Mouse (Mus musculus) limb, embryonic 10.5 days (tissue): ENCODE data around the gene Hps6. TPM values are rescaled to one million over a fixed set of nuclear protein-coding genes. Genes with fewer than 3 reads are reported as not detected.

Source experiments
- DNase-seq: peaks from one replicate; pipeline ENCODE4 v3.0.0-alpha.2; 2017; ENCODE audit warnings: low spot score
- H3K27ac ChIP-seq: fragments of 300-500 bp; sonication (generic); 2 replicates; pipeline ENCODE4 v1.5.1; 2016; ENCODE audit warnings: mild to moderate bottlenecking
- H3K27me3 ChIP-seq: fragments of 300-500 bp; sonication (generic); 2 replicates; pipeline ENCODE4 v1.6.1; 2016; ENCODE audit warnings: low read depth, mild to moderate bottlenecking; ENCODE audit not compliant: poor library complexity, severe bottlenecking
- H3K36me3 ChIP-seq: fragments of 300-500 bp; sonication (generic); 2 replicates; pipeline ENCODE4 v1.6.1; 2016; ENCODE audit warnings: mild to moderate bottlenecking, moderate library complexity
- H3K4me1 ChIP-seq: fragments of 300-500 bp; sonication (generic); 2 replicates; pipeline ENCODE4 v1.6.1; 2016
- H3K4me3 ChIP-seq: fragments of 300-500 bp; sonication (generic); 2 replicates; pipeline ENCODE4 v1.5.1; 2016; ENCODE audit warnings: mild to moderate bottlenecking, moderate library complexity
- H3K9me3 ChIP-seq: fragments of 300-500 bp; sonication (generic); replicated peaks from 2 replicates; pipeline ENCODE4 v1.6.1; 2016; ENCODE audit warnings: mild to moderate bottlenecking
- WGBS: fragments of 180-500 bp; shearing (Covaris S2); methylation state at CpG from one replicate; pipeline ENCODE4 v1.1.7; 2016; 5-methylcytosine and 5-hydroxymethylcytosine counted together
- polyA plus RNA-seq: library from polyadenylated mRNA; unstranded; fragments of >200 nt; fragmentation: Nextera tagmentation; extraction: Ambion mirVana; gene quantifications from 2 replicates; pipeline ENCODE4 v1.2.1, GENCODE M21; 2016

Hps6 gene
- polyA plus RNA-seq, 1 experiment from 2014 or later = 5.3 TPM

DNA sequence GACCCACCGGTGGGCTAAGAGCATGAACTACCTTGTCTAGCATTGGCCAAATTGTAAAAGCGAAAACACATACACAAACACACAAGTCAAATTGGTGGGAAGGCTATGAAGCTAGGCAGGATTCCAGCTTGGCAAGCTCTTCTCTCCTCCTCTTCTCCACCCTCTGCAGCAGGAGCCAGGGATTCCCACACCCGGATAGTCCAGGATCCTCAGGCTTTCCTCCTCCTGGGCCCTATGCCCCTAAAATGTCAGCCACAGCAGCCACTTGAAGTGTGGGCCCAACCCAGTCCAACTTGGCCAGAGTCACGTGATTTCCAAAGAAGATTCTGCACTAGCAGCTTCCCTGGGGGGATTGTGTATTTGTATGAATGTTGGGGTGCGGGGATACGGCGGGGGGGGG lies 40.1 kb downstream of the Hps6 start:
- Histone ChIP-seq H3K4me3 (peak overlapping the region; percentile 96), H3K27me3 (no peaks in the 10 kb centered on the region), H3K9me3 (no peaks in the 10 kb centered on the region), H3K4me1 (peaks cover 79% of the 10 kb centered on the region), H3K36me3 (no peaks in the 10 kb centered on the region), H3K27ac (peak overlapping the region; percentile 97)
- 75% methylated on average over 7 of the region's 7 CpGs for WGBS
- no peak for DNase-seq

DNA sequence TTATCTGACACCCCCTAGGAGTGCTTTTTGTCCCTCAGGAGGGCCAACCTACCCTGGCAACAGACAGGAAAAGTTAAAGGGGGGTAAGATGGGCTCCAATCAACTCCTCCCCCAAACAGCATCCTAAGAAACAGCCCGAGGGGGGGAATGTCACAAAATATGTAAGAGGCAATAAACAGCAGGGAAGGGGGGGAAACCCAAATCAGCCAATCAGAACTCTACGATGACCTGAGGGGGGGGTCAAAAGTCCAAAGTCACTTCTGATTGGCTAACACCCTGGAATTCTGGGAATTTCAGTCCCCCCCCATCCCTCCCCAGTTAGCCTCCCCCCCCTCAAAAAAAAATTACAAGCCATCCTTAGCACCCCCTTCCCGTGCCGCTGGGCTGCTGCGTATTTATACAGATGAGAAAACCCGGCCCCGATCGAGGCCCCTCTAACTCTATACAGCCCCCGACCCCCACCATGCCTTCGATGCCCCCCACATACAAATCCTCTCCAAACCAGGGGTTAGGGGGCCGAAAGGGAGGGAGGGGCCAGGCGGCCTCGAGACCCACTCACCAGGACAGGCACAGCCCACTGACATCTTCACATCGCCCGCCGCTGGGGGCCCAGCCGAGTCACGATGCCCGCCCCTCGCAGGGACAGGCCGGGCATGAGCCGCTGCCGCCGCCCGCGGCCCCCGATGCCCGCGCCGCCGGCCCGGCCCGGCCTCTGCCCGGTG lies 41.1 kb downstream of the Hps6 start, which contains the start of gene Pprc1:
Gene Pprc1 (plus strand): TSS at position 616 of the 722 bp plus-strand sequence.
- no peaks in the 10 kb centered on the region for H3K27me3 ChIP-seq
- peak within 1 kb of the TSS; percentile 97 for H3K27ac ChIP-seq
- H3K4me1 ChIP-seq = peaks cover 77% of the 10 kb centered on the region
- peak within 1 kb of the TSS; percentile 96 for H3K4me3 ChIP-seq
- no peaks in the 10 kb centered on the region for H3K36me3 ChIP-seq
- whole genome bisulfite sequencing = under 1% methylated on average over 34 of the region's 34 CpGs
- H3K9me3 ChIP-seq = no peaks in the 10 kb centered on the region
- DNase-seq = peak; percentile 68

DNA sequence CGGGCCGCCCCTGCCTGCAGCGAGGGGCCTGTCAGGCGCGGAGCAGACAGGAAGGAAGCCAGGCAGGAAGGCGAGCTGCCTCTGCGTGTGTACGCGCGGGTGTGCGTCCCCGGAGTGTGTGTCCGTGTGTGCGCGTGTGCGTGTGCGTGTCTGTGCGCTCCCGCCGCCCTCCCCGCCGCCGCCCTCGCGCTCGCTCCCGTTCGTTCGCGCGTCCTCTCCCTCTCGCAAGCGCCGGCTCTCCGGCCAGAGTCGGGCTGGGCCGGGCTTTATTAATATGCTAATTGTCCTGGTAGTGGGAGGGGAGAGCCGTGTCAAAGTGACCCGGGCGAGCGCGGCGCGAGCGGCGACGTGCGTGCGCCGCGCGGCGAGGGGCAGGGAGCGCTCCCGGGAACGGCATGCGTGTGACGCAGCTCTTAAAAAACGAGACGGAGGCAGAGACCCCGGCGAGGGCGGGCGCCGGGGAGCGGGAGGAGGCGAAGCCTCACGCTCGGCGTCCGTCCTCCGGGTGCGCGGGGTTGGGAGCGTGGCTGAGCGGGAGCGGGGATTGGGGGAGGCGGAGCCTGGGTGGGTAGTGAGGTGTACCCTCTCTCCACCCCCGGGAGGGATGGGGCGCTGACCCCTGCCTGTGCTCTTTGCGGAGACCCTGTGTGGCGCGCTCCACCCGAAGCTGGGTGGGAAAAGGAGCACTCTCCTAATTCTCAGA lies 41.8 kb downstream of the Hps6 start, which contains the start of gene Ldb1:
Gene Ldb1 (minus strand): TSS at position 222 of the 703 bp plus-strand sequence.
- peaks cover 70% of the 10 kb centered on the region for H3K4me1 ChIP-seq
- H3K27ac ChIP-seq = peak within 1 kb of the TSS; percentile 97
- no peaks in the 10 kb centered on the region for H3K9me3 ChIP-seq
- H3K36me3 ChIP-seq = no peaks in the 10 kb centered on the region
- no peaks in the 10 kb centered on the region for H3K27me3 ChIP-seq
- H3K4me3 ChIP-seq = peak within 1 kb of the TSS; percentile 96
- peak; percentile 88 for DNase-seq
- under 1% methylated on average over 84 of the region's 84 CpGs for WGBS

DNA sequence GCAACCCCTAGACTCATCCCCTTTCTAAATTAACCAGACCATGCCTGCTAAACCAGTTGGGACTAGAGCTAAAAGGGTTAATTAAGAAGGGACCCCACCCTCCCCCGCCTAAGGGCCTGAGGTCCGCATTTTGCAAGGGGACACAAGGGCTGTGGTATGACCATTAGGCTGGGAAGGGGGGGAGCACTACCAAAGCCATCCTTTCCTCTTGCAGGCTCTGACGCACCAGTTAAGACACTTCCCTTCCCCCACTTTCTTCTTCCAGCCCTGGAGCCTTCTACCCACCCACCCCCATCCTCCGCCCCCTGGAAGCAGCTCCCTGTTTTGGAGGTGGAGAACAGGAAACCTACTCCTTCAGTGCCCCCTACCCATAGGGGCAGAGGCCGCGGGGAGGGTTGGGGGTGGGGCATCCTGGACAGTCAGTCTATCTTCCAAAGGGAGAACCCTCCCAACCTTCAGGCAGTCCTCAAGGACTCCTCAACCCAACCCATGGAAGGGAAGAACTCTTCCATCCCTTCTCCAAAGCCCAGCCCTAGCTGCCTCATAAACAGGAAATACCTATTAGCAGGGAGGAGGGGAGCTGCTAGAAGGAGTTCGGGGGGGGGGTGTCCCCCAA lies 42.5 kb downstream of the Hps6 start:
- under 1% methylated on average over 7 of the region's 7 CpGs for WGBS
- Histone ChIP-seq H3K4me1 (peaks cover 65% of the 10 kb centered on the region), H3K9me3 (no peaks in the 10 kb centered on the region), H3K27me3 (no peaks in the 10 kb centered on the region), H3K4me3 (peak overlapping the region; percentile 96), H3K36me3 (no peaks in the 10 kb centered on the region), H3K27ac (peak overlapping the region; percentile 97)
- peak; percentile 74 for DNase-seq

DNA sequence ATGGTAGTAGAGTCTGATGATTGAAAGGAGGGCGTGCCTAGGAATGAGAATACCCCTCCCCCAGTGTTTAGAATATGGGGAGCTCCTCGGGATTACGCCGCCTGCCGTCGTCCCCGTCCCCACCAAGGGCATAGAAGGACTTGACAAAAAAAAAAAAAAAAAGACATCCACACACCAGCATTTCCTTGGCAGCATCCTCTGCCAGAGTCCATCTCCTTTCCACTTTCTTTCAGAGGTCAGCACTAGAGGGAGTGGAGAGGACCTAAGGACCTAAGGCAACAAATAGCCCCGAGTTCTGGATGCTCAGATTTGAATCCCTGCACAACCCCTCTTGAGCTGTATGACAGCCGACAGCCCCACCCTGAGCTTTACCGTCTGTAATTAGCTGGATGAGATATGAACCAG lies 43.3 kb downstream of the Hps6 start:
- Histone ChIP-seq H3K36me3 (no peaks in the 10 kb centered on the region), H3K27me3 (no peaks in the 10 kb centered on the region), H3K9me3 (no peaks in the 10 kb centered on the region), H3K4me3 (peak overlapping the region; percentile 96), H3K27ac (peak overlapping the region; percentile 97; the same call in 1 of the 2 replicates), H3K4me1 (peaks cover 56% of the 10 kb centered on the region)
- WGBS = 5% methylated on average over 10 of the region's 10 CpGs
- DNase-seq = no peak

DNA sequence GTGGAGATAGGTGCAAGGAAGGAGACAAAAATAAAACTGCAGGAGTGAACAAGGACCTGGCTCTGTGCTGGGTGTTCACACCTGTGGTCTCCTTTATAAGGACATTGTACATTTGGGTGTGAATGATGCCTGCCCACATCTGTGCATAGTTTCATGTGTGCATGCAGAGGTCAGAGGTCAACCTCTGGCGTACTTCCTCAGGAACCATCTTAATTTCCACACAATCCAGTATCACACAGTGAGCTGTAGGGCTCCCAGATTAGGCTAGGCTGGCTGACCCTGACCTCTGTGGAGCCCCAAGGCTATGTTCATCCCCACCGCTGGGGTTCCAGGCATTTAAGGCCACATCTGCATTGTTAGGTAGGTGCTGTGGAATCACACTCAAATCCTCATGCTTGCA lies 44.1 kb downstream of the Hps6 start:
- Histone ChIP-seq H3K36me3 (no peaks in the 10 kb centered on the region), H3K4me3 (no peak overlapping the region), H3K9me3 (no peaks in the 10 kb centered on the region), H3K4me1 (peaks cover 48% of the 10 kb centered on the region), H3K27me3 (no peaks in the 10 kb centered on the region), H3K27ac (peak overlapping the region; percentile 56; the same call in 1 of the 2 replicates)
- 44% methylated on average over 2 of the region's 2 CpGs for WGBS
- no peak for DNase-seq

DNA sequence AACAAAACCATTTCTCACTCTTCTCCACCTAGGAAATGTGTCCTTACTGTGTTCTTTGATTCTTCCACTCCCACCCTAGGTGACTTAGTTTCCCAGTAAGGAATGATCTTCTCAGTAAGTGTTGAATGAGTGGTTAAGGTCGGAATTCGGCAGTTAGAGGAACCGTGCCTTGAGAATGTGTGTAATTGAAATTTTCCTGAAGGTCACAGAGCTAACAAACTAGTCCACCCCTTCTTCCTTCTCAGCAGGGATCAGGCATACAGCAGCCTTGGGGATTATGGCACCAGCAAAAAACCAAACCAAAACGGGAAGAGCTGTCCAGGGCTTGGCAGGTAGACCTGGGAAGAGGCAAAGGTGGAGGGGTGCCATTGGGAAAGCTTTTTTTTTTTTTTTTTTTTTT lies 45.8 kb downstream of the Hps6 start:
- Histone ChIP-seq H3K36me3 (no peaks in the 10 kb centered on the region), H3K4me1 (peaks cover 31% of the 10 kb centered on the region), H3K9me3 (no peaks in the 10 kb centered on the region), H3K27ac (no peak overlapping the region), H3K27me3 (no peaks in the 10 kb centered on the region), H3K4me3 (no peak overlapping the region)
- no peak for DNase-seq
- WGBS = 73% methylated on average over 4 of the region's 4 CpGs

DNA sequence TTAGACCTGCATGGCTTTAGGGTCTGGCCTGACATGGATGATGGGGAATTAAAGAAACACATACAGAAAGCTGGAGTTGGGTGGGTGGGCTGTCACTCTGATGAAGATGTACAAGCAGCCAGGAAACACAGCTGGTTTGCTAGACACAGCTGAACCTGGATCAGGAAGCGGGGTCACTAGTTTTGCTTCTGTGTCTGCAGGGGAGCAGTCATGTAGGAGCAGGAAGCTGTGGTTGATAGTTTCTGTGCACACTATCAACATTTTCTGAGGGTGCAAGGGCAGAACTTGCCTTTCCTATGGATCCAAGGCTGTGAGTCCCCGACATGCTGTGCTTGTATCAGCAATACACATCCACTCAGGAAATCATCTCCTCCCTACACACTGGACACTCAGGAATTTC lies 47.2 kb downstream of the Hps6 start:
- no peak overlapping the region for H3K27ac ChIP-seq
- no peaks in the 10 kb centered on the region for H3K27me3 ChIP-seq
- 83% methylated on average over 2 of the region's 2 CpGs for WGBS
- H3K4me1 ChIP-seq = peaks cover 25% of the 10 kb centered on the region
- no peaks in the 10 kb centered on the region for H3K36me3 ChIP-seq
- no peaks in the 10 kb centered on the region for H3K9me3 ChIP-seq
- H3K4me3 ChIP-seq = no peak overlapping the region
- no peak for DNase-seq

Other genes starting within 250 kb of the Hps6 start
- gene Mgea5, start 219.7 kb upstream of the Hps6 start, polyA plus RNA-seq = 54.2 and 68.9 TPM in 2 replicates
- 0.14 and 0.18 TPM in 2 replicates for gene Kcnip2, start 187.4 kb upstream of the Hps6 start, polyA plus RNA-seq
- gene Armh3, start 5.0 kb upstream of the Hps6 start, polyA plus RNA-seq = 18.0 and 20.1 TPM in 2 replicates
- 63.0 and 73.3 TPM in 2 replicates for gene Pprc1, start 41.4 kb downstream of the Hps6 start, polyA plus RNA-seq
- gene Ldb1, start 41.7 kb downstream of the Hps6 start, polyA plus RNA-seq = 96.4 and 104 TPM in 2 replicates
- gene Nolc1, start 72.4 kb downstream of the Hps6 start, polyA plus RNA-seq = 145 and 186 TPM in 2 replicates
- gene Elovl3, start 128.4 kb downstream of the Hps6 start, polyA plus RNA-seq = 0.13 TPM in 1 of 2 replicates, not detected in the other
- 0.59 and 2.1 TPM in 2 replicates for gene Pitx3, start 144.8 kb downstream of the Hps6 start, polyA plus RNA-seq
- gene Gbf1, start 149.0 kb downstream of the Hps6 start, polyA plus RNA-seq = 39.5 and 47.8 TPM in 2 replicates